Mouse (Mus musculus): Measurements from ENCODE around the gene Arap2. TPM values are rescaled to one million over a fixed set of nuclear protein-coding genes. Genes with fewer than 3 reads are reported as not detected.

The Arap2 gene
- polyA plus RNA-seq, 1 experiment, result 2.2 TPM

- no peak for TF ChIP-seq CTCF (IDR thresholded peaks at IDR 0.05; ENCODE audit: low read depth, low read length)
- TF ChIP-seq POLR2A (IDR thresholded peaks at IDR 0.05; ENCODE audit: borderline replicate concordance, low read depth, low read length), result no peak
- no peak overlapping the region for H3K27ac ChIP-seq (ENCODE audit: insufficient read depth, low read depth, low read length)
- no peak overlapping the region for H3K4me3 ChIP-seq (ENCODE audit: insufficient read depth, low read length)
These were observed 55.0 kb downstream of the Arap2 start for GRCm38 (mm10) chr5:62710955-62711354.

GRCm38 (mm10) chr5:62706900-62707299 lies 59.1 kb downstream of the Arap2 start:
- H3K4me1 ChIP-seq (ENCODE audit: control insufficient read depth, insufficient read depth, low read length), result peaks cover 4% of the 10 kb centered on the region; the same call in 1 of the 2 replicates
- no peak for TF ChIP-seq POLR2A (IDR thresholded peaks at IDR 0.05; ENCODE audit: borderline replicate concordance, low read depth, low read length)
- TF ChIP-seq CTCF (IDR thresholded peaks at IDR 0.05; ENCODE audit: low read depth, low read length), result no peak
- H3K4me3 ChIP-seq (ENCODE audit: insufficient read depth, low read length), result no peak overlapping the region
- no peak overlapping the region for H3K27ac ChIP-seq (ENCODE audit: insufficient read depth, low read depth, low read length)

More at GRCm38 (mm10) chr5:62710955-62711354, 55.0 kb downstream of the Arap2 start:
- peaks cover 4% of the 10 kb centered on the region; the same call in 1 of the 2 replicates for H3K4me1 ChIP-seq (ENCODE audit: control insufficient read depth, insufficient read depth, low read length)

- no peak overlapping the region for H3K27ac ChIP-seq (ENCODE audit: insufficient read depth, low read depth, low read length)
- TF ChIP-seq POLR2A (IDR thresholded peaks at IDR 0.05; ENCODE audit: borderline replicate concordance, low read depth, low read length) (no peak), CTCF (IDR thresholded peaks at IDR 0.05; ENCODE audit: low read depth, low read length) (no peak)
- no peaks in the 10 kb centered on the region for H3K4me1 ChIP-seq (ENCODE audit: control insufficient read depth, insufficient read depth, low read length)
- no peak overlapping the region for H3K4me3 ChIP-seq (ENCODE audit: insufficient read depth, low read length)
These were observed 76.0 kb downstream of the Arap2 start for GRCm38 (mm10) chr5:62689965-62690364.

- H3K4me1 ChIP-seq (ENCODE audit: control insufficient read depth, insufficient read depth, low read length), result no peaks in the 10 kb centered on the region
- H3K4me3 ChIP-seq (ENCODE audit: insufficient read depth, low read length), result no peak overlapping the region
- no peak overlapping the region for H3K27ac ChIP-seq (ENCODE audit: insufficient read depth, low read depth, low read length)
- TF ChIP-seq POLR2A (IDR thresholded peaks at IDR 0.05; ENCODE audit: borderline replicate concordance, low read depth, low read length), result no peak
- no peak for TF ChIP-seq CTCF (IDR thresholded peaks at IDR 0.05; ENCODE audit: low read depth, low read length)
These were observed 82.2 kb downstream of the Arap2 start for GRCm38 (mm10) chr5:62683751-62684150.

- H3K4me1 ChIP-seq (ENCODE audit: control insufficient read depth, insufficient read depth, low read length), result no peaks in the 10 kb centered on the region
- H3K27ac ChIP-seq (ENCODE audit: insufficient read depth, low read depth, low read length), result no peak overlapping the region
- no peak overlapping the region for H3K4me3 ChIP-seq (ENCODE audit: insufficient read depth, low read length)
- TF ChIP-seq CTCF (IDR thresholded peaks at IDR 0.05; ENCODE audit: low read depth, low read length) (no peak), POLR2A (IDR thresholded peaks at IDR 0.05; ENCODE audit: borderline replicate concordance, low read depth, low read length) (no peak)
These were observed 82.8 kb downstream of the Arap2 start for GRCm38 (mm10) chr5:62683207-62683606.

- TF ChIP-seq POLR2A (IDR thresholded peaks at IDR 0.05; ENCODE audit: borderline replicate concordance, low read depth, low read length), result no peak
- TF ChIP-seq CTCF (IDR thresholded peaks at IDR 0.05; ENCODE audit: low read depth, low read length), result no peak
- Histone ChIP-seq H3K4me3 (ENCODE audit: insufficient read depth, low read length) (no peak overlapping the region), H3K27ac (ENCODE audit: insufficient read depth, low read depth, low read length) (no peak overlapping the region), H3K4me1 (ENCODE audit: control insufficient read depth, insufficient read depth, low read length) (peaks cover 3% of the 10 kb centered on the region; the same call in 1 of the 2 replicates)
These were observed 88.6 kb downstream of the Arap2 start for GRCm38 (mm10) chr5:62677390-62677789.

GRCm38 (mm10) chr5:62672736-62673436 lies 93.1 kb downstream of the Arap2 start:
- Histone ChIP-seq H3K27ac (ENCODE audit: insufficient read depth, low read depth, low read length) (no peak overlapping the region), H3K4me1 (ENCODE audit: control insufficient read depth, insufficient read depth, low read length) (peaks cover 3% of the 10 kb centered on the region; the same call in 1 of the 2 replicates), H3K4me3 (ENCODE audit: insufficient read depth, low read length) (no peak overlapping the region)
- TF ChIP-seq POLR2A (IDR thresholded peaks at IDR 0.05; ENCODE audit: borderline replicate concordance, low read depth, low read length) (no peak), CTCF (IDR thresholded peaks at IDR 0.05; ENCODE audit: low read depth, low read length) (no peak)

- no peak overlapping the region for H3K27ac ChIP-seq (ENCODE audit: insufficient read depth, low read depth, low read length)
- no peak for TF ChIP-seq POLR2A (IDR thresholded peaks at IDR 0.05; ENCODE audit: borderline replicate concordance, low read depth, low read length)
- no peak for TF ChIP-seq CTCF (IDR thresholded peaks at IDR 0.05; ENCODE audit: low read depth, low read length)
- no peaks in the 10 kb centered on the region for H3K4me1 ChIP-seq (ENCODE audit: control insufficient read depth, insufficient read depth, low read length)
- H3K4me3 ChIP-seq (ENCODE audit: insufficient read depth, low read length), result no peak overlapping the region
These were observed 100.6 kb downstream of the Arap2 start for GRCm38 (mm10) chr5:62665329-62665728.

- TF ChIP-seq POLR2A (IDR thresholded peaks at IDR 0.05; ENCODE audit: borderline replicate concordance, low read depth, low read length) (no peak), CTCF (IDR thresholded peaks at IDR 0.05; ENCODE audit: low read depth, low read length) (no peak)
- H3K4me1 ChIP-seq (ENCODE audit: control insufficient read depth, insufficient read depth, low read length), result no peaks in the 10 kb centered on the region
These were observed 101.1 kb downstream of the Arap2 start for GRCm38 (mm10) chr5:62664847-62665246.

GRCm38 (mm10) chr5:62663206-62663605 lies 102.8 kb downstream of the Arap2 start:
- Histone ChIP-seq H3K27ac (ENCODE audit: insufficient read depth, low read depth, low read length) (no peak overlapping the region), H3K4me1 (ENCODE audit: control insufficient read depth, insufficient read depth, low read length) (no peaks in the 10 kb centered on the region), H3K4me3 (ENCODE audit: insufficient read depth, low read length) (no peak overlapping the region)
- no peak for TF ChIP-seq CTCF (IDR thresholded peaks at IDR 0.05; ENCODE audit: low read depth, low read length)

More at GRCm38 (mm10) chr5:62664847-62665246, 101.1 kb downstream of the Arap2 start:
- Histone ChIP-seq H3K27ac (ENCODE audit: insufficient read depth, low read depth, low read length) (no peak overlapping the region), H3K4me3 (ENCODE audit: insufficient read depth, low read length) (no peak overlapping the region)
